Mouse (Mus musculus) kidney, adult 2 months (tissue): ENCODE results near the gene Nomo1. TPM values are rescaled to one million over a fixed set of nuclear protein-coding genes. Genes with fewer than 3 reads are reported as not detected.

Source experiments
- DNase-seq: peaks from one replicate; pipeline ENCODE4 v3.0.0; 2021
- H3K27ac ChIP-seq: fragments of 200-500 bp; 2 replicates; pipeline ENCODE4 v1.5.1; 2012; ENCODE audit warnings: low read depth, low read length, control low read depth, inconsistent platforms; ENCODE audit not compliant: insufficient read depth
- H3K27me3 ChIP-seq: fragments of 200-500 bp; replicated peaks from 2 replicates; pipeline ENCODE4 v1.6.1; 2012; ENCODE audit warnings: mild to moderate bottlenecking, moderate library complexity, low read length, inconsistent platforms; ENCODE audit not compliant: control insufficient read depth, insufficient read depth
- H3K36me3 ChIP-seq: fragments of 200-500 bp; 2 replicates; pipeline ENCODE4 v1.6.1; 2012; ENCODE audit warnings: mild to moderate bottlenecking, moderate library complexity, low read length, inconsistent platforms; ENCODE audit not compliant: control insufficient read depth, insufficient read depth
- H3K4me1 ChIP-seq: fragments of 200-500 bp; 2 replicates; pipeline ENCODE4 v1.6.1; 2011; ENCODE audit warnings: low read length; ENCODE audit not compliant: control insufficient read depth, insufficient read depth
- H3K4me3 ChIP-seq: fragments of 200-500 bp; 2 replicates; pipeline ENCODE4 v1.5.1; 2011; ENCODE audit warnings: mild to moderate bottlenecking, low read depth, low read length, control low read depth; ENCODE audit not compliant: insufficient read depth
- CTCF ChIP-seq: fragments of 200-500 bp; conservative IDR thresholded peaks from 2 replicates; pipeline ENCODE4 v1.5.1; 2011; ENCODE audit warnings: low read depth, mild to moderate bottlenecking, control low read depth, low read length, moderate library complexity, mixed read lengths; ENCODE audit not compliant: insufficient read depth, insufficient read length
- POLR2A ChIP-seq: fragments of 200-500 bp; IDR thresholded peaks from one replicate; pipeline ENCODE4 v1.6.1; 2011; ENCODE audit warnings: low read depth, low read length, control low read depth
- WGBS: fragments of 180-500 bp; shearing (Covaris S2); methylation state at CpG from one replicate; pipeline ENCODE4 v1.1.7; 2018; 5-methylcytosine and 5-hydroxymethylcytosine counted together
- polyA plus RNA-seq: library from polyadenylated mRNA; depleted of rRNA; stranded (reverse); fragments of >200 nt; gene quantifications from 2 replicates; pipeline ENCODE4 v1.2.3, GENCODE M21; 2012

Nomo1 gene
- polyA plus RNA-seq, 1 experiment = 36.4 TPM

DNA sequence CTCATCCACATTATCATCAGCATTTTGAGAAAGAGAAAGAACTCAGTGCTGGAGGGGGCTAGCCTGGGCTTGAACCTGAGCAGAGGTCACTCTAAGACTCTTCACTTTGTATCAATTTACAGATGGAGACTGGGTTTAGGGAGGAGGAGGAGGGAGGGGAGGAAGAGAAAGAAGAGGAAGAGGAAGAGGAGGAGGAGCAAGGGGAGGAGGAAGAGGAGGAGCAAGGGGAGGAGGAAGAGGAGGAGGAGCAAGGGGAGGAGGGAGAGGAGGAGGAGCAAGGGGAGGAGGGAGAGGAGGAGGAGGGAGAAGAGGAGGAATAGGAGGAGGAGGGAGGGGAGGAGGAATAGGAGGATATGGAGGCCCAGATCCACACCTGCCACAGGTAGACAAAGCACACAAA, 21.4 kb upstream of the Nomo1 start:
- no peak for DNase-seq
- no peaks in the 10 kb centered on the region for H3K27me3 ChIP-seq
- no peak overlapping the region for H3K4me3 ChIP-seq
- no peaks in the 10 kb centered on the region for H3K36me3 ChIP-seq
- no peak for TF ChIP-seq POLR2A
- no peak for TF ChIP-seq CTCF
- H3K4me1 ChIP-seq = no peaks in the 10 kb centered on the region
- no peak overlapping the region for H3K27ac ChIP-seq

DNA sequence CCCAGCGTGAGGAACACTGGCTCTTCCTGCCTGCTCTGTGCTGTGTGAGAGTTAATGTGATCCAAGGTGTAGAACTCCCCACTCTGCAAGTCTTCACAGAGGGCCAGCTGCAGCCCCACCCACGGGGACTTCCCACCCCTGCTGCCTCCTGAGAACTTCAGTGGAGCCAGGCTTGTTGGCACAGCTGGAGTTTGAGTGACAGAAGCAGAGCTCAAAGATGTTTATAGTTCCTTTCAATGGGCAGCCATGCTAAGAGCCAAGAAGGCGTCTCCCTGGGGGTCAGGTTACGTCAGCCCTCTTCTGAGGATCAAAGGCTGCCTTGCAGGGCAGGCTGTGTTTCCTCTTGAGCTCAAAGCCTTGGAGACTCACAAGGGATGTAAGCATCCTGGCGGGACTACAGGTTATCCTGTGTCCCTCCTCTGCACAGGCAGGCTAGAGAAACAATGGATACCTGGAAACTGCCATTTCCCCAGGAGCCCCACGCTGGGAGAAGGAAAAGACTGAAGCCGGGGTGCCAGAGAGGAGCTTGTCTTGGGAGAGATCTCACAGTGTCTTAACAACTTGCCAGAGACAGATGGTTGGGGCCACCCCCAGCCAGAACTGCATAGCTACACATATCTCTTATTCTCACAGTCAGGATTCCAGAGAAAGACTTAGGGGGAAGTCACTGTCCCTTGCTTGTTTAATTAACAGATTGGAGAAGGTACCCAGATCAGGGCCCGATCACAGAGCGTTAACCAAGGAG, 20.1 kb upstream of the Nomo1 start:
- WGBS = 41% methylated on average over 9 of the region's 9 CpGs
- H3K36me3 ChIP-seq = no peaks in the 10 kb centered on the region
- H3K4me1 ChIP-seq = no peaks in the 10 kb centered on the region
- peak; percentile 23 for DNase-seq
- H3K27ac ChIP-seq = no peak overlapping the region
- H3K4me3 ChIP-seq = no peak overlapping the region
- H3K27me3 ChIP-seq = no peaks in the 10 kb centered on the region
- TF ChIP-seq POLR2A (no peak), CTCF (no peak)

DNA sequence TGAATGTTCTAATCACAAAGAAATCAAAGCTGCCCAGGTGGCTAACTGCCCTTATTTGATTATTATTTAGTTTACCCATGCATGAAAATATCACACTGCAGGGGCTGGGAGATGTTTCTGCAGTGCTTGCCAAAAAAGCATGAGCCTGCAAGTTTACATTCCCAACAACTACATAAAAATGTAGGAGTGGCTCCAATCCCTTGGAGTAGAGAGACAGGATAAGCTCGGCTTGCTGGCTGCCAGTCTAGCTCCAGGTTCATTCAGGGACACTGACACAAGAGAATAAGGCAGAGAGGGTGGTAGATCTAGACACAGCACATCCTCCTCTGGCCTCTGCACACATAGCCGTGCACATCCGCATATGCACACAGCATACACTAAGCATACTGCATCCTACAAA, 13.9 kb upstream of the Nomo1 start:
- 51% methylated on average over 3 of the region's 3 CpGs for WGBS
- Histone ChIP-seq H3K4me3 (no peak overlapping the region), H3K4me1 (no peaks in the 10 kb centered on the region), H3K27me3 (no peaks in the 10 kb centered on the region), H3K27ac (no peak overlapping the region), H3K36me3 (no peaks in the 10 kb centered on the region)
- TF ChIP-seq POLR2A = no peak
- no peak for TF ChIP-seq CTCF
- no peak for DNase-seq

DNA sequence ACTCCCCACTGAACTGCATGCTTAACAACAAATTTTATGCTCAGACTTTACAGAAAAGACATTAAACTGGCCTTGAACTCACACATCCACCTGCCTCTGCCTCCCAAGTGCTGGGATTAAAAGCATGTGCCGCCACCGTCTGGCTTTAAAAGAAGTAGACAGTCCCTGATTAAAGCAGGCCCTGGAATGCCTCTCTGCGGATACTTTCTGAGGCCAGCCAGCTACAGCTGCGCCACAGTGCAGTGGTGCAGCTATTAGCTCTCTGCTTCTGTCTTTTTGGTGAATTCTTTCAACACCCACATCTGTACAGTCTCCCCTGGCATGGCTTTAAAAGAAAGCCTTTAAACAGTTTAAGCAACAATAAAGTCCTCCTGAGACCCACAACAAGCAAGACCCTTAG, 11.5 kb upstream of the Nomo1 start:
- WGBS = 54% methylated on average over 4 of the region's 4 CpGs

DNA sequence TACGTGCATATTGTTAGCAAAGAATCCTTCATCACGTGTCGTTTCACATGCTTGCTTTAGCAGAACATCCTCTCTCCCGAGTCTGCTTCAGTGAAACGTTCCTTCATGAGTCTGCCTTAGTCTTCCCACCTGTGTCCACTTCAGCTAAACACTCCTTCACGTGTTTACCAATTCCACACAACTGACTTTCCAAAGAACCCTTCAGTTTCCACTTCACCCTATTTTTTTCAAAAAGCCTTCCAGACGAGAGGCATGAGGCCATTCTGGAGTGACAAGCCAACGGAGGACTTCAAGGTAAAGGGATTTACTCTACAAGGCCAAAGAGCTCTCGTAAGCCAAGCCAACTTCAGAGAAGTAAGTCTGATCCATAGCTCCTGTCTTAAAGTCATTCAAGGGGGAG, 8.1 kb upstream of the Nomo1 start:
- WGBS = 78% methylated on average over 9 of the region's 9 CpGs
- no peak overlapping the region for H3K4me3 ChIP-seq
- no peak overlapping the region for H3K27ac ChIP-seq
- TF ChIP-seq CTCF (no peak), POLR2A (no peak)
- H3K4me1 ChIP-seq = no peaks in the 10 kb centered on the region
- H3K27me3 ChIP-seq = no peaks in the 10 kb centered on the region
- DNase-seq = no peak
- H3K36me3 ChIP-seq = no peaks in the 10 kb centered on the region

More for the DNA sequence above, 11.5 kb upstream of the Nomo1 start:
- H3K27ac ChIP-seq = no peak overlapping the region
- no peaks in the 10 kb centered on the region for H3K27me3 ChIP-seq
- TF ChIP-seq CTCF (no peak), POLR2A (no peak)
- DNase-seq = no peak
- H3K4me1 ChIP-seq = no peaks in the 10 kb centered on the region
- no peaks in the 10 kb centered on the region for H3K36me3 ChIP-seq
- no peak overlapping the region for H3K4me3 ChIP-seq

DNA sequence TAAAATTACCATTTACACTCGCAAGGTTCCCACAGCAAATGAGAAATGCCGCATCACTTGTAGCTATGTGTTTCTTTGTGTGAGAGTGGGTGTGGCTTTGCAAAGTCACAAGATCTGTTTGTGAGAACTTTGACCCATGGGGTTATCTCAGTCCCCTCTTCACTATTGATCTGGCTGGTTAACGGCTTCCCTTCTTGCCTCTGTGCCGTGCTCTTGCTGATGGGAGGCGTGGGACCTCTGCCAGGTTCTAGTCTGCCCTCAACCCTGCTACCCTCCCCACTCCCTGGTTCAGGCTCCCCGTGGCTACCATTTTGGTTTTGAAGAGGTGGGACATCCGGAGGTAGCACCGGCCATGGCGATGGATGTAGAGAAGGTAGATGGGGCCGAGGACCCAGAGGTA, 4.8 kb upstream of the Nomo1 start:
- TF ChIP-seq POLR2A (no peak), CTCF (no peak)
- WGBS = 81% methylated on average over 10 of the region's 10 CpGs
- no peaks in the 10 kb centered on the region for H3K4me1 ChIP-seq
- DNase-seq = no peak
- no peak overlapping the region for H3K4me3 ChIP-seq
- H3K27me3 ChIP-seq = no peaks in the 10 kb centered on the region
- H3K36me3 ChIP-seq = no peaks in the 10 kb centered on the region
- H3K27ac ChIP-seq = no peak overlapping the region

DNA sequence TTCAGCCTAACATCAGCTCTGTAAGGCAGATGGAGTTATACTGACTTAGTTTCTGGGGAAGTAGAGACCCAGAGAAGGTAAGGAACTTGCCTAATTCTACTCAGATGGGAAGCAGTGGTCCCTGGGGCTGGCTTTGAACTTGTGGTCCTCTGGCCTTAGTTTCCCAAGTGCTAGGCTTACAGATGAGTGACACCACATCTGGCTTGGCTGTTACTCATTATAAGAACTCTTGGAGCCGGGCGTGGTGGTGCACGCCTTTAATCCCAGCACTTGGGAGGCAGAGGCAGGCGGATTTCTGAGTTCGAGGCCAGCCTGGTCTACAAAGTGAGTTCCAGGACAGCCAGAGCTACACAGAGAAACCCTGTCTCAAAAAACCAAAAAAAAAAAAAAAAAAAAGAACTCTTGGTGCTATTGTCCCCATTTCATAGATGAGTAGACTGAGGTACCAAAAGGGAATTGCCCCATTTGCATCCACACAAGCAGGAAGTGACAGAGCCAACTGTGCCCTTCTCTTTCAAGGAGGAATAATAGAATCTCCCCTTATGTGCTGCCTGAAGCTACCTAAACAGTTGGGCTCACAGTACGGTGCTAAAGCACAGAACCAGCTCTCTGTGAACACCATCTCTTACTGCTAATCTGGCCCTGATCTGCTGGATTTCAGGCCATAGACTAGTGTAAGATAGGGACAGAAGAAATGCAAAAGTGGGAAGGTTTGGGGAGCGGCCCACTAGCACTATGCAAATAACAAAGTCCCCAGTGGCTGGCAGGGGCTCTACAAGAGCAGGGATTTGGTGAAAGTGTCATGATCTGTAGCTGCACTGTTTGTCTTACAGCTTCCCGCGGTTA, 4.0 kb upstream of the Nomo1 start:
- 62% methylated on average over 9 of the region's 9 CpGs for WGBS
- Histone ChIP-seq H3K27ac (peak overlapping the region; percentile 22), H3K4me1 (no peaks in the 10 kb centered on the region), H3K4me3 (no peak overlapping the region; the same call in 1 of the 2 replicates), H3K27me3 (no peaks in the 10 kb centered on the region), H3K36me3 (no peaks in the 10 kb centered on the region)
- no peak for DNase-seq
- TF ChIP-seq POLR2A (no peak), CTCF (no peak)
